Comparison of ENCODE assay signal across 8 mouse cellular contexts in genomic region chr7:127476855-127477254, GRCm38 (mm10). TPM values are rescaled to one million over a fixed set of nuclear protein-coding genes. Genes with fewer than 3 reads are reported as not detected.
DNase-seq lines count a peak whose midpoint lies in the region; ATAC-seq and TF ChIP-seq lines count a peak whose summit lies in the region.

No protein-coding gene starts in this region.

- WGBS in heart, embryonic 11.5 days (ENCODE audit: insufficient replicate concordance) = 82% methylated on average over 4 of the region's 4 CpGs
- 75% methylated on average over 4 of the region's 4 CpGs for WGBS in heart, embryonic 16.5 days
- WGBS in liver, embryonic 15.5 days (ENCODE audit: insufficient replicate concordance) = 73% methylated on average over 4 of the region's 4 CpGs

- peaks cover 34% of the 10 kb centered on the region for H3K36me3 ChIP-seq in heart, embryonic 11.5 days (ENCODE audit: control insufficient read depth, insufficient read depth, low read length)
- H3K36me3 ChIP-seq in G1E (replicated peaks) = peaks cover 74% of the 10 kb centered on the region
- peaks cover 39% of the 10 kb centered on the region for H3K36me3 ChIP-seq in heart, embryonic 16.5 days (ENCODE audit: control insufficient read depth, insufficient read depth)
- peaks cover 57% of the 10 kb centered on the region for H3K36me3 ChIP-seq in liver, embryonic 15.5 days (replicated peaks)

- no peak for ATAC-seq in heart, embryonic 11.5 days (replicated peaks; ENCODE audit: insufficient number of reproducible peaks, low FRiP score, low TSS enrichment)
- ATAC-seq in G1E (ENCODE audit: extremely low read depth, insufficient number of reproducible peaks, low FRiP score, poor library complexity, severe bottlenecking) = no peak
- ATAC-seq in heart, embryonic 16.5 days (replicated peaks; ENCODE audit: extremely low read depth, insufficient read depth, low FRiP score) = no peak
- no peak for ATAC-seq in liver, embryonic 15.5 days (ENCODE audit: insufficient read depth)

- H3K4me2 ChIP-seq in heart, embryonic 11.5 days = peak overlapping the region; percentile 92
- H3K4me2 ChIP-seq in heart, embryonic 16.5 days (ENCODE audit: low read depth, low read length) = peak overlapping the region; percentile 98
- H3K4me2 ChIP-seq in liver, embryonic 15.5 days = peak overlapping the region; percentile 93

- no peak for DNase-seq in heart, postnatal 14 days
- DNase-seq in G1E (ENCODE audit: low spot score) = no peak
- no peak for DNase-seq in adrenal gland, adult 18-20 months (ENCODE audit: low spot score in 2 of 2)
- no peak for DNase-seq in thymus, postnatal 36 days
- DNase-seq in cerebellum, postnatal 25 days = no peak

- no peaks in the 10 kb centered on the region for H3K27me3 ChIP-seq in heart, embryonic 11.5 days (ENCODE audit: control insufficient read depth, insufficient read depth, low read length)
- H3K27me3 ChIP-seq in G1E (ENCODE audit: insufficient read depth, low read length) = no peaks in the 10 kb centered on the region
- no peaks in the 10 kb centered on the region for H3K27me3 ChIP-seq in heart, embryonic 16.5 days (ENCODE audit: control insufficient read depth, insufficient read depth, low read length)
- H3K27me3 ChIP-seq in liver, embryonic 15.5 days = no peaks in the 10 kb centered on the region

- peak overlapping the region; percentile 89 for H3K9ac ChIP-seq in heart, embryonic 11.5 days (ENCODE audit: low read depth, low read length)
- H3K9ac ChIP-seq in heart, embryonic 16.5 days (ENCODE audit: low read length) = peak overlapping the region; percentile 77
- peak overlapping the region; percentile 67 for H3K9ac ChIP-seq in liver, embryonic 15.5 days

- intact Hi-C loops in heart, postnatal 14 days (cut with DNase I) = loop anchor here (10.0 kb wide), 1 partner anchor 682 kb away; the partner anchor contains the start of genes Fam57b and Ppp4c

- H3K4me3 ChIP-seq in heart, embryonic 11.5 days (ENCODE audit: low read depth, low read length) = peak overlapping the region; percentile 86
- peak overlapping the region; percentile 94 for H3K4me3 ChIP-seq in G1E (ENCODE audit: low read depth, low read length)
- H3K4me3 ChIP-seq in heart, embryonic 16.5 days (ENCODE audit: low read length) = peak overlapping the region; percentile 72
- peak overlapping the region; percentile 99 for H3K4me3 ChIP-seq in liver, embryonic 15.5 days (replicated peaks)

- no peak for TF ChIP-seq CTCF in G1E (IDR thresholded peaks at IDR 0.05; ENCODE audit: low read depth, low read length)

- H3K4me1 ChIP-seq in heart, embryonic 11.5 days (ENCODE audit: control insufficient read depth, insufficient read depth, low read length) = peaks cover 22% of the 10 kb centered on the region
- H3K4me1 ChIP-seq in G1E (ENCODE audit: insufficient read depth, low read depth, low read length) = peaks cover 66% of the 10 kb centered on the region
- H3K4me1 ChIP-seq in heart, embryonic 16.5 days (ENCODE audit: control insufficient read depth, insufficient read depth, low read length) = peaks cover 31% of the 10 kb centered on the region
- peaks cover 67% of the 10 kb centered on the region for H3K4me1 ChIP-seq in liver, embryonic 15.5 days (replicated peaks)

- H3K9me3 ChIP-seq in heart, embryonic 11.5 days (replicated peaks; ENCODE audit: control insufficient read depth, low read length) = no peaks in the 10 kb centered on the region
- H3K9me3 ChIP-seq in G1E (replicated peaks) = no peaks in the 10 kb centered on the region
- H3K9me3 ChIP-seq in heart, embryonic 16.5 days (replicated peaks; ENCODE audit: control insufficient read depth, low read length) = no peaks in the 10 kb centered on the region
- no peaks in the 10 kb centered on the region for H3K9me3 ChIP-seq in liver, embryonic 15.5 days (replicated peaks)

- peak overlapping the region; percentile 96 for H3K27ac ChIP-seq in heart, embryonic 11.5 days (ENCODE audit: low read depth, low read length)
- peak overlapping the region; percentile 100 for H3K27ac ChIP-seq in heart, embryonic 16.5 days (ENCODE audit: low read length)
- H3K27ac ChIP-seq in liver, embryonic 15.5 days (replicated peaks) = peak overlapping the region; percentile 99

RNA-seq across cellular contexts. Expression of gene Fbrs, which starts 2.1 kb away (rescaled TPM):
- polyA plus RNA-seq in heart, embryonic 11.5 days (2014; fragmentation: Nextera tagmentation; extraction: Ambion mirVana) = 9.9 and 11.1 TPM in 2 replicates
- total RNA-seq in heart, postnatal 14 days (2021) = 10 to 100 TPM; 38.4 to 43.1 TPM
- total RNA-seq in G1E (2014; fragmentation: Nextera tagmentation) (289 and 345 TPM in 2 replicates), G1E (2017) (13.5 and 16.3 TPM in 2 replicates)
- polyA plus RNA-seq in G1E (2012) = 457 and 458 TPM in 2 replicates
- polyA plus RNA-seq in heart, embryonic 16.5 days (2015; fragmentation: Nextera tagmentation; extraction: Ambion mirVana) = 8.3 and 8.9 TPM in 2 replicates
- 5.5 and 5.6 TPM in 2 replicates for polyA plus RNA-seq in liver, embryonic 15.5 days (2015; fragmentation: Nextera tagmentation; extraction: Ambion mirVana)
- 10 to 100 TPM; 67.2 to 81.1 TPM for total RNA-seq in adrenal gland, adult 18-20 months (2021)

RNA-seq across cellular contexts. Expression of gene Prr14, which starts 17.4 kb away (rescaled TPM):
- 39.7 and 41.1 TPM in 2 replicates for polyA plus RNA-seq in heart, embryonic 11.5 days (2014; fragmentation: Nextera tagmentation; extraction: Ambion mirVana)
- 10 to 100 TPM; 25.9 to 29.4 TPM for total RNA-seq in heart, postnatal 14 days (2021)
- total RNA-seq in G1E (2014; fragmentation: Nextera tagmentation) (115 and 137 TPM in 2 replicates), G1E (2017) (19.3 and 27.6 TPM in 2 replicates)
- polyA plus RNA-seq in G1E (2012) = 54.2 and 63.5 TPM in 2 replicates
- 31.6 and 31.8 TPM in 2 replicates for polyA plus RNA-seq in heart, embryonic 16.5 days (2015; fragmentation: Nextera tagmentation; extraction: Ambion mirVana)
- polyA plus RNA-seq in liver, embryonic 15.5 days (2015; fragmentation: Nextera tagmentation; extraction: Ambion mirVana) = 19.8 and 22.4 TPM in 2 replicates
- total RNA-seq in adrenal gland, adult 18-20 months (2021) = 10 to 100 TPM; 42.7 to 56.1 TPM

RNA-seq across cellular contexts. Expression of gene Zfp689, which starts 27.9 kb away (rescaled TPM):
- polyA plus RNA-seq in heart, embryonic 11.5 days (2014; fragmentation: Nextera tagmentation; extraction: Ambion mirVana) = 5.3 and 5.8 TPM in 2 replicates
- total RNA-seq in heart, postnatal 14 days (2021) = 1 to 10 TPM; 1.4 to 1.6 TPM
- total RNA-seq in G1E (2014; fragmentation: Nextera tagmentation) (6.1 and 7.1 TPM in 2 replicates), G1E (2017) (2.0 and 2.4 TPM in 2 replicates)
- polyA plus RNA-seq in G1E (2012) = 12.7 and 16.7 TPM in 2 replicates
- polyA plus RNA-seq in heart, embryonic 16.5 days (2015; fragmentation: Nextera tagmentation; extraction: Ambion mirVana) = 3.6 and 4.3 TPM in 2 replicates
- polyA plus RNA-seq in liver, embryonic 15.5 days (2015; fragmentation: Nextera tagmentation; extraction: Ambion mirVana) = 2.1 TPM in 2 replicates
- total RNA-seq in adrenal gland, adult 18-20 months (2021) = 1 to 10 TPM; 3.9 to 4.1 TPM

RNA-seq across cellular contexts. Expression of gene Srcap, which starts 34.9 kb away (rescaled TPM):
- 36.8 and 46.6 TPM in 2 replicates for polyA plus RNA-seq in heart, embryonic 11.5 days (2014; fragmentation: Nextera tagmentation; extraction: Ambion mirVana)
- total RNA-seq in heart, postnatal 14 days (2021) = 10 to 100 TPM; 63.6 to 69.2 TPM
- total RNA-seq in G1E (2014; fragmentation: Nextera tagmentation) (79.0 and 107 TPM in 2 replicates), G1E (2017) (14.4 and 14.8 TPM in 2 replicates)
- 35.7 and 48.5 TPM in 2 replicates for polyA plus RNA-seq in G1E (2012)
- polyA plus RNA-seq in heart, embryonic 16.5 days (2015; fragmentation: Nextera tagmentation; extraction: Ambion mirVana) = 27.7 and 29.8 TPM in 2 replicates
- 15.0 and 18.9 TPM in 2 replicates for polyA plus RNA-seq in liver, embryonic 15.5 days (2015; fragmentation: Nextera tagmentation; extraction: Ambion mirVana)
- 10 to 100 TPM; 71.7 to 78.8 TPM for total RNA-seq in adrenal gland, adult 18-20 months (2021)

RNA-seq across cellular contexts. Expression of gene Gm42715, which starts 42.5 kb away (rescaled TPM):
- polyA plus RNA-seq in heart, embryonic 11.5 days (2014; fragmentation: Nextera tagmentation; extraction: Ambion mirVana) = 9.8 and 12.6 TPM in 2 replicates
- total RNA-seq in heart, postnatal 14 days (2021) = 10 to 100 TPM; 13.5 to 13.9 TPM
- total RNA-seq in G1E (2014; fragmentation: Nextera tagmentation) (70.0 and 72.9 TPM in 2 replicates), G1E (2017) (4.5 and 5.0 TPM in 2 replicates)
- polyA plus RNA-seq in G1E (2012) = 23.1 and 24.8 TPM in 2 replicates
- 8.7 and 9.2 TPM in 2 replicates for polyA plus RNA-seq in heart, embryonic 16.5 days (2015; fragmentation: Nextera tagmentation; extraction: Ambion mirVana)
- polyA plus RNA-seq in liver, embryonic 15.5 days (2015; fragmentation: Nextera tagmentation; extraction: Ambion mirVana) = 5.2 and 5.5 TPM in 2 replicates
- total RNA-seq in adrenal gland, adult 18-20 months (2021) = 10 to 100 TPM; 18.3 to 21.1 TPM

Comparison
In these comparisons a context has a peak if more than half of its experiments do, and no peak if none do; other contexts are left out.
1. RNA of gene Fbrs, which starts 2.1 kb away (polyA plus RNA-seq): 457 to 458 TPM in G1E; 9.9 to 11.1 TPM in heart, embryonic 11.5 days, 8.3 to 8.9 TPM in heart, embryonic 16.5 days and 5.5 to 5.6 TPM in liver, embryonic 15.5 days; every median in the first group is over 10 times any median in the second.
2. Peak in every context shown above with its lines, with median percentiles within 50 percentile points of each other: H3K27ac ChIP-seq, H3K4me2 ChIP-seq, H3K4me3 ChIP-seq and H3K9ac ChIP-seq.